In the genomic region with DNA sequence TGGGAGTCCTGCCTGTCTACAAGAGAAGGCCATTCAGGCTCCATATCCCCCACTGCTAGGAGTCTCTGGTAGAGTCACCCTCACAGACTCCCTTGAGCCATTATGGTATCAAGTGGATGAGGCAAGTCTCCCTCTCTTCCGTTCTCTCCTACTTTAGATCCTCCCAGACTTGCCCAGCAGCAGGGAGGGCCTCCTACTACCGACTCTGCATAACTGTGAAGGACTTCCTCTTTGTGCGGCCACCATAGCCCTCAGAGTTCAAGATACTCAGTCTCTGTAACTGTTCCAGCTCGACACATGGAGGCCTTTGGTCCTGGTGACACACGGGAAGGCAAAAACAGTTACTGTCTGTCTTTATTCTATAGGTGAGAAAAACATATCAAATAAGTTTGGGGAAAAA, we compare ENCODE assay signal across 42 mouse cellular contexts. TPM values are rescaled to one million over a fixed set of nuclear protein-coding genes. Genes with fewer than 3 reads are reported as not detected.
DNase-seq lines count a peak whose midpoint lies in the region; ATAC-seq and TF ChIP-seq lines count a peak whose summit lies in the region.
"Had no signal": no experiment of that assay in that cellular context is flagged by ENCODE, and none has a peak within 500 bp of the region (broad histone marks: within the 10 kb centered on the region; RNA-seq: fewer than 3 reads in every experiment).

No protein-coding gene starts in this region.

- H3K27me3 ChIP-seq in liver, postnatal 0 days (ENCODE audit: insufficient read depth, low read length), result no peaks in the 10 kb centered on the region
- no peaks in the 10 kb centered on the region for H3K27me3 ChIP-seq in splenic B cell, adult 2 months (ENCODE audit: control insufficient read depth, insufficient read depth, low read length, poor library complexity, severe bottlenecking)
- H3K27me3 ChIP-seq: embryonic facial prominence, embryonic 15.5 days; forebrain, embryonic 12.5 days; hindbrain, embryonic 15.5 days; limb, embryonic 13.5 days; midbrain, embryonic 12.5 days; neural tube, embryonic 13.5 days had no signal

- no peak overlapping the region for H3K27ac ChIP-seq in liver, postnatal 0 days (ENCODE audit: low read depth)
- no peak overlapping the region for H3K27ac ChIP-seq in gastrocnemius, adult 2 months
- H3K27ac ChIP-seq: embryonic facial prominence, embryonic 10.5 days; embryonic facial prominence, embryonic 15.5 days; forebrain, embryonic 12.5 days; heart, embryonic 13.5 days; hindbrain, embryonic 10.5 days; hindbrain, embryonic 15.5 days; left cerebral cortex, adult 2 months; limb, embryonic 13.5 days; liver, embryonic 13.5 days; midbrain, embryonic 12.5 days; neural tube, embryonic 13.5 days; stomach, postnatal 0 days had no signal

- no peak overlapping the region for H3K9ac ChIP-seq in liver, postnatal 0 days (replicated peaks)
- H3K9ac ChIP-seq: embryonic facial prominence, embryonic 15.5 days; forebrain, embryonic 12.5 days; forebrain, postnatal 0 days; heart, embryonic 13.5 days; hindbrain, embryonic 15.5 days; limb, embryonic 13.5 days; liver, embryonic 13.5 days; lung, embryonic 14.5 days; midbrain, embryonic 12.5 days; neural tube, embryonic 13.5 days had no signal

- no peaks in the 10 kb centered on the region for H3K36me3 ChIP-seq in liver, postnatal 0 days (replicated peaks; ENCODE audit: insufficient read depth, low read length)
- H3K36me3 ChIP-seq in splenic B cell, adult 2 months (ENCODE audit: control insufficient read depth, insufficient read depth, low read length, poor library complexity, severe bottlenecking), result no peaks in the 10 kb centered on the region
- H3K36me3 ChIP-seq: embryonic facial prominence, embryonic 10.5 days; embryonic facial prominence, embryonic 15.5 days; forebrain, embryonic 12.5 days; heart, embryonic 13.5 days; hindbrain, embryonic 10.5 days; hindbrain, embryonic 15.5 days; limb, embryonic 13.5 days; liver, embryonic 13.5 days; midbrain, embryonic 12.5 days; neural tube, embryonic 13.5 days had no signal

- no peak for TF ChIP-seq EP300 in liver, postnatal 0 days (IDR thresholded peaks at IDR 0.05; ENCODE audit: low read depth)

- WGBS in liver, postnatal 0 days (ENCODE audit: insufficient replicate concordance), result 24% methylated on average over 5 of the region's 5 CpGs

- H3K9me3 ChIP-seq in liver, postnatal 0 days (ENCODE audit: low read length), result no peaks in the 10 kb centered on the region
- H3K9me3 ChIP-seq: embryonic facial prominence, embryonic 10.5 days; embryonic facial prominence, embryonic 15.5 days; forebrain, embryonic 12.5 days; heart, embryonic 13.5 days; hindbrain, embryonic 10.5 days; hindbrain, embryonic 15.5 days; limb, embryonic 13.5 days; liver, embryonic 13.5 days; megakaryocyte, embryonic 14.5 days; midbrain, embryonic 12.5 days; neural tube, embryonic 13.5 days had no signal

- peaks cover 3% of the 10 kb centered on the region for H3K4me1 ChIP-seq in liver, postnatal 0 days (ENCODE audit: insufficient read depth)
- H3K4me1 ChIP-seq: embryonic facial prominence, embryonic 10.5 days; embryonic facial prominence, embryonic 15.5 days; forebrain, embryonic 12.5 days; heart, embryonic 13.5 days; hindbrain, embryonic 10.5 days; hindbrain, embryonic 15.5 days; limb, embryonic 13.5 days; midbrain, embryonic 12.5 days; neural tube, embryonic 13.5 days had no signal

- ATAC-seq in liver, postnatal 0 days, result peak; percentile 27; the same call in 1 of the 2 replicates
- ATAC-seq in hematopoietic stem cell, adult 5-6 weeks (replicated peaks in 1 of 2; ENCODE audit: insufficient read depth in 1 of 2, low FRiP score in 2 of 2, low TSS enrichment in 1 of 2, low read depth in 1 of 2, poor library complexity in 2 of 2, severe bottlenecking in 2 of 2), result peak; percentile 71 to 74; a peak in 3 of 4 replicates
- ATAC-seq: forebrain, postnatal 0 days; inflammation-experienced regulatory T-cells, adult 6 months; Patski had no signal

- H3K4me2 ChIP-seq in liver, postnatal 0 days (ENCODE audit: low read depth, low read length), result no peak overlapping the region
- H3K4me2 ChIP-seq: embryonic facial prominence, embryonic 15.5 days; forebrain, embryonic 12.5 days; heart, embryonic 13.5 days; hindbrain, embryonic 15.5 days; limb, embryonic 13.5 days; liver, embryonic 13.5 days; lung, embryonic 14.5 days; midbrain, embryonic 12.5 days; neural tube, embryonic 13.5 days had no signal

- intact Hi-C loops in left cerebral cortex, postnatal 36 days (cut with DNase I), result loop anchor here (10.0 kb wide), 1 partner anchor 218 kb away; no protein-coding TSS in a partner anchor
- intact Hi-C loops in gastrocnemius, postnatal 36 days (cut with DNase I), result loop anchor here (10.0 kb wide), 1 partner anchor 218 kb away; no protein-coding TSS in a partner anchor
- intact Hi-C loops in gastrocnemius, adult 2 months (cut with DNase I), result no loop called here

- no peak overlapping the region for H3K4me3 ChIP-seq in liver, postnatal 0 days (ENCODE audit: low read depth, low read length)
- H3K4me3 ChIP-seq in gastrocnemius, adult 2 months, result no peak overlapping the region
- H3K4me3 ChIP-seq: embryonic facial prominence, embryonic 10.5 days; embryonic facial prominence, embryonic 15.5 days; forebrain, embryonic 12.5 days; heart, embryonic 13.5 days; hindbrain, embryonic 10.5 days; hindbrain, embryonic 15.5 days; left cerebral cortex, adult 2 months; limb, embryonic 13.5 days; liver, embryonic 13.5 days; megakaryocyte, embryonic 14.5 days; midbrain, embryonic 12.5 days; neural tube, embryonic 13.5 days had no signal

- TF ChIP-seq CTCF in liver, postnatal 0 days (IDR thresholded peaks at IDR 0.05; ENCODE audit: low read depth), result no peak
- no peak for TF ChIP-seq CTCF in gastrocnemius, adult 2 months (IDR thresholded peaks at IDR 0.05)

- no peak for DNase-seq in liver, postnatal 0 days
- DNase-seq in liver (no peak), MEL-GATA-1-ER (ENCODE audit: extremely low read depth, low read depth) (peak; percentile 53)
- peak; percentile 56 for DNase-seq in splenic B cell, adult 2 months (ENCODE audit: low read depth, low spot score)
- DNase-seq in left cerebral cortex, postnatal 36 days (ENCODE audit: low spot score in 2 of 2), result no peak
- DNase-seq in gastrocnemius, postnatal 36 days, result no peak
- DNase-seq in gastrocnemius, adult 2 months, result no peak
- DNase-seq: adrenal gland, postnatal 10 days; cerebellum, adult 11-12 months; cerebellum, postnatal 10 days; forebrain, postnatal 0 days; gastrocnemius, postnatal 14 days; heart, postnatal 10 days; kidney, adult 11 months; kidney, postnatal 14 days; liver, embryonic 13.5 days; lung, embryonic 14.5 days; lung, postnatal 14 days; right cerebral cortex, postnatal 14 days; thymus, adult 2 months; thymus, postnatal 36 days had no signal

RNA-seq across cellular contexts. Expression of gene Ssrp1, which starts 9.8 kb away (rescaled TPM):
- 69.8 and 80.8 TPM in 2 replicates for polyA plus RNA-seq in liver, postnatal 0 days (2015; fragmentation: Nextera tagmentation; extraction: Ambion mirVana)
- total RNA-seq in hematopoietic stem cell, adult 5-6 weeks (2017), result 390 and 439 TPM in 2 replicates
- total RNA-seq in left cerebral cortex, postnatal 36 days (2021), result 100 to 1,000 TPM in 1 of 2 experiments, 10 to 100 TPM in 1; 94.2 to 109 TPM
- 10 to 100 TPM; 24.4 to 28.3 TPM for total RNA-seq in gastrocnemius, postnatal 36 days (2021)
- total RNA-seq in gastrocnemius, adult 2 months (2021), result 10 to 100 TPM; 28.5 to 30.8 TPM

RNA-seq across cellular contexts. Expression of gene P2rx3, which starts 10.0 kb away (rescaled TPM):
- 0.56 and 0.57 TPM in 2 replicates for polyA plus RNA-seq in liver, postnatal 0 days (2015; fragmentation: Nextera tagmentation; extraction: Ambion mirVana)
- total RNA-seq in hematopoietic stem cell, adult 5-6 weeks (2017), result 0.69 TPM in 1 of 2 replicates, not detected in the other
- 1 to 10 TPM; 1.6 to 2.3 TPM for total RNA-seq in left cerebral cortex, postnatal 36 days (2021)
- under 1 TPM; 0.57 to 0.69 TPM for total RNA-seq in gastrocnemius, postnatal 36 days (2021)
- total RNA-seq in gastrocnemius, adult 2 months (2021), result under 1 TPM; 0.36 to 0.59 TPM
- total RNA-seq: forebrain, postnatal 0 days had no signal

RNA-seq across cellular contexts. Expression of gene Tnks1bp1, which starts 20.5 kb away (rescaled TPM):
- 6.0 and 6.5 TPM in 2 replicates for polyA plus RNA-seq in liver, postnatal 0 days (2015; fragmentation: Nextera tagmentation; extraction: Ambion mirVana)
- 9.9 and 15.9 TPM in 2 replicates for total RNA-seq in hematopoietic stem cell, adult 5-6 weeks (2017)
- 100 to 1,000 TPM; 109 to 131 TPM for total RNA-seq in left cerebral cortex, postnatal 36 days (2021)
- total RNA-seq in gastrocnemius, postnatal 36 days (2021), result 10 to 100 TPM; 27.2 to 29.6 TPM
- 10 to 100 TPM; 23.3 to 29.7 TPM for total RNA-seq in gastrocnemius, adult 2 months (2021)

RNA-seq across cellular contexts. Expression of gene Prg3, which starts 39.3 kb away (rescaled TPM):
- 4.0 and 5.1 TPM in 2 replicates for polyA plus RNA-seq in liver, postnatal 0 days (2015; fragmentation: Nextera tagmentation; extraction: Ambion mirVana)
- total RNA-seq in hematopoietic stem cell, adult 5-6 weeks (2017), result 3.0 and 8.4 TPM in 2 replicates
- not detected for total RNA-seq in left cerebral cortex, postnatal 36 days (2021)
- total RNA-seq in gastrocnemius, postnatal 36 days (2021), result not detected
- not detected for total RNA-seq in gastrocnemius, adult 2 months (2021)
- total RNA-seq: forebrain, postnatal 0 days; gastrocnemius, postnatal 14 days; heart, adult 8-10 months; heart, postnatal 10 days; layer of hippocampus, postnatal 10 days; left cerebral cortex, adult 2 months; left cerebral cortex, postnatal 25 days; midbrain, postnatal 0 days had no signal
- polyA plus RNA-seq: embryonic facial prominence, embryonic 10.5 days; embryonic facial prominence, embryonic 15.5 days; forebrain, embryonic 12.5 days; forebrain, postnatal 0 days; hindbrain, embryonic 10.5 days; hindbrain, embryonic 15.5 days; inflammation-experienced regulatory T-cells, adult 6 months; kidney, embryonic 14.5 days; limb, embryonic 13.5 days; lung, embryonic 14.5 days; midbrain, embryonic 12.5 days; midbrain, postnatal 0 days; neural tube, embryonic 13.5 days; Patski; small intestine, adult 2 months; stomach, postnatal 0 days had no signal

RNA-seq across cellular contexts. Expression of gene Prg2, which starts 47.0 kb away (rescaled TPM):
- polyA plus RNA-seq in liver, postnatal 0 days (2015; fragmentation: Nextera tagmentation; extraction: Ambion mirVana), result 22.0 and 26.1 TPM in 2 replicates
- 86.3 and 239 TPM in 2 replicates for total RNA-seq in hematopoietic stem cell, adult 5-6 weeks (2017)
- not detected for total RNA-seq in left cerebral cortex, postnatal 36 days (2021)
- not detected for total RNA-seq in gastrocnemius, postnatal 36 days (2021)
- not detected for total RNA-seq in gastrocnemius, adult 2 months (2021)
- total RNA-seq: forebrain, postnatal 0 days; heart, adult 8-10 months; layer of hippocampus, postnatal 10 days; left cerebral cortex, adult 2 months; left cerebral cortex, postnatal 25 days; midbrain, postnatal 0 days had no signal
- polyA plus RNA-seq: embryonic facial prominence, embryonic 15.5 days; forebrain, embryonic 12.5 days; forebrain, postnatal 0 days; hindbrain, embryonic 10.5 days; kidney, embryonic 14.5 days; lung, embryonic 14.5 days; midbrain, embryonic 12.5 days; midbrain, postnatal 0 days; Patski had no signal

Comparison
In these comparisons a context has a peak if more than half of its experiments do, and no peak if none do; other contexts are left out.
1. DNase-seq: peak in MEL-GATA-1-ER (single experiment) and splenic B cell, adult 2 months (single experiment); none in liver, postnatal 0 days (single experiment), liver (single experiment), left cerebral cortex, postnatal 36 days (0 of 2), gastrocnemius, postnatal 36 days (0 of 2) and gastrocnemius, adult 2 months (single experiment).